Mouse (Mus musculus): Measurements from ENCODE around the gene Gabbr2. TPM values are rescaled to one million over a fixed set of nuclear protein-coding genes. Genes with fewer than 3 reads are reported as not detected.

Gabbr2 gene
- total and polyA plus RNA-seq, 2 experiments from 2014 or later: 17.7 to 98.9 TPM

DNA sequence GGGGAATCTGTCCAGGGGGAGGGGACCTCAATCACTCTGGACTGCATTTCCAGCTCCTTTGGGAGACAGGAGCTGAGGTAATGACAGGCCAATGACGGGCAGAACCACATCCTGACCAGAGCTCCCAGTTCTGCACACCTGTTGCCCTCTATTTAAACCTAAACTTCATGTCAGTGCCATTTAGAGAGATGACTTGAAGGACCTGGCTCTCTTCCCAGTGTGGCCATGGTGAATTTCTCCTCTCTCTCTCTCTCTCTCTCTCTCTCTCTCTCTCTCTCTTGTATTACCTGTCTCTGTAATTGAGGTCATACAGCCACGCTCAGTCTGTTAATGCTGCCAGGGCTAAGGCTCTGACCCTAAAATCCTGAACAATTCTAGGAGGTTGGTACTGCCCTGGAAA is 58.1 kb downstream of the Gabbr2 start:
- no peaks in the 10 kb centered on the region for H3K27me3 ChIP-seq (ENCODE audit: insufficient read depth, low read length)
- WGBS: 58% methylated on average over 2 of the region's 2 CpGs
- H3K4me1 ChIP-seq (ENCODE audit: insufficient read depth, low read length): peaks cover 32% of the 10 kb centered on the region
- no peak overlapping the region for H3K9ac ChIP-seq (replicated peaks; ENCODE audit: low read length)
- H3K9me3 ChIP-seq (ENCODE audit: low read length): no peaks in the 10 kb centered on the region
- no peaks in the 10 kb centered on the region for H3K36me3 ChIP-seq (ENCODE audit: insufficient read depth, low read length)
- peak; percentile 32 for DNase-seq (ENCODE audit: low spot score)
- H3K4me3 ChIP-seq (ENCODE audit: low read length): no peak overlapping the region
- TF ChIP-seq CTCF (IDR thresholded peaks at IDR 0.05; ENCODE audit: low read depth): no peak
- H3K4me2 ChIP-seq (ENCODE audit: low read depth, low read length): no peak overlapping the region
- no peak for ATAC-seq
- H3K27ac ChIP-seq: no peak overlapping the region

- no peaks in the 10 kb centered on the region for H3K36me3 ChIP-seq (ENCODE audit: insufficient read depth, low read length)
- H3K4me3 ChIP-seq (ENCODE audit: low read length): no peak overlapping the region
- no peak overlapping the region for H3K27ac ChIP-seq
- WGBS: 29% methylated on average over 9 of the region's 9 CpGs
- H3K27me3 ChIP-seq (ENCODE audit: insufficient read depth, low read length): no peaks in the 10 kb centered on the region
- no peak for TF ChIP-seq CTCF (IDR thresholded peaks at IDR 0.05; ENCODE audit: low read depth)
- ATAC-seq (0 out of 2 replicates have a peak, but pooled peaks have one; percentile 15), DNase-seq (ENCODE audit: low spot score) (peak; percentile 39)
- H3K9me3 ChIP-seq (ENCODE audit: low read length): no peaks in the 10 kb centered on the region
- no peak overlapping the region for H3K9ac ChIP-seq (replicated peaks; ENCODE audit: low read length)
- peaks cover 32% of the 10 kb centered on the region for H3K4me1 ChIP-seq (ENCODE audit: insufficient read depth, low read length)
- no peak overlapping the region for H3K4me2 ChIP-seq (ENCODE audit: low read depth, low read length)
These were observed 59.8 kb downstream of the Gabbr2 start for GRCm38 (mm10) chr4:46931706-46932397.

DNA sequence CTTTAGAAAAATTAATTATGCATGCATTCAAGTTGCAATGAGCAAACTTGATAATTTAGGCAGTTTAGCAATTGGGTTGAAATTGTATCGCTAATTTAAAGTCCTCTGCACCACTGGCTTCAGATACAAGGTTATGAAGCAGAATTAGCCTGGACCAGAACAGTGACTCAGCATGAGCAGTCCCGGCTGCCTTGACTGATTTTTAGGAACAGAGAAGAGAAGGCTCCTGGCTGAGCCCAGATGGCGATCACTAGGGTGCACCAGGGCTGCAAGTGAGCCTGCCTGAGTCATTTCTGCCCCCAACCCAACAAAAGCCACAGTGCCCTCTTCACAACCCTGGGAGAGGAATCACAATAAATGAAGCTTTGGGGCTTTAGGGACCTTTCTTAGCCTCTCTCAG is 63.6 kb downstream of the Gabbr2 start:
- TF ChIP-seq CTCF (IDR thresholded peaks at IDR 0.05; ENCODE audit: low read depth): no peak
- peaks cover 12% of the 10 kb centered on the region; the same call in 1 of the 2 replicates for H3K4me1 ChIP-seq (ENCODE audit: insufficient read depth, low read length)
- no peaks in the 10 kb centered on the region for H3K9me3 ChIP-seq (ENCODE audit: low read length)
- H3K27me3 ChIP-seq (ENCODE audit: insufficient read depth, low read length): no peaks in the 10 kb centered on the region
- H3K4me2 ChIP-seq (ENCODE audit: low read depth, low read length): no peak overlapping the region
- no peaks in the 10 kb centered on the region for H3K36me3 ChIP-seq (ENCODE audit: insufficient read depth, low read length)
- no peak overlapping the region for H3K9ac ChIP-seq (replicated peaks; ENCODE audit: low read length)
- ATAC-seq (no peak), DNase-seq (ENCODE audit: low spot score) (no peak)
- H3K27ac ChIP-seq: no peak overlapping the region
- whole genome bisulfite sequencing: 44% methylated on average over 3 of the region's 3 CpGs
- H3K4me3 ChIP-seq (ENCODE audit: low read length): no peak overlapping the region

GRCm38 (mm10) chr4:46919144-46919543 is 72.5 kb downstream of the Gabbr2 start:
- Histone ChIP-seq H3K4me2 (ENCODE audit: low read depth, low read length) (no peak overlapping the region), H3K9ac (replicated peaks; ENCODE audit: low read length) (no peak overlapping the region), H3K9me3 (ENCODE audit: low read length) (no peaks in the 10 kb centered on the region), H3K27ac (peak overlapping the region; percentile 32; the same call in 1 of the 2 replicates), H3K27me3 (ENCODE audit: insufficient read depth, low read length) (no peaks in the 10 kb centered on the region), H3K4me1 (ENCODE audit: insufficient read depth, low read length) (peaks cover 12% of the 10 kb centered on the region), H3K4me3 (ENCODE audit: low read length) (no peak overlapping the region), H3K36me3 (ENCODE audit: insufficient read depth, low read length) (no peaks in the 10 kb centered on the region)
- ATAC-seq (peak; percentile 85), DNase-seq (ENCODE audit: low spot score) (peak; percentile 85)
- WGBS: 32% methylated on average over 8 of the region's 8 CpGs
- peak; percentile 74 for TF ChIP-seq CTCF (IDR thresholded peaks at IDR 0.05; ENCODE audit: low read depth)

- Histone ChIP-seq H3K4me1 (ENCODE audit: insufficient read depth, low read length) (peaks cover 12% of the 10 kb centered on the region), H3K4me2 (ENCODE audit: low read depth, low read length) (no peak overlapping the region), H3K27me3 (ENCODE audit: insufficient read depth, low read length) (no peaks in the 10 kb centered on the region), H3K9ac (replicated peaks; ENCODE audit: low read length) (no peak overlapping the region), H3K4me3 (ENCODE audit: low read length) (no peak overlapping the region), H3K9me3 (ENCODE audit: low read length) (no peaks in the 10 kb centered on the region), H3K36me3 (ENCODE audit: insufficient read depth, low read length) (no peaks in the 10 kb centered on the region), H3K27ac (0 out of 2 replicates have a peak overlapping the region, but pooled peaks have one; percentile 5)
- 81% methylated on average over 6 of the region's 6 CpGs for WGBS
- DNase-seq (ENCODE audit: low spot score) (no peak), ATAC-seq (no peak)
- no peak for TF ChIP-seq CTCF (IDR thresholded peaks at IDR 0.05; ENCODE audit: low read depth)
These were observed 74.9 kb downstream of the Gabbr2 start for GRCm38 (mm10) chr4:46916786-46917185.

DNA sequence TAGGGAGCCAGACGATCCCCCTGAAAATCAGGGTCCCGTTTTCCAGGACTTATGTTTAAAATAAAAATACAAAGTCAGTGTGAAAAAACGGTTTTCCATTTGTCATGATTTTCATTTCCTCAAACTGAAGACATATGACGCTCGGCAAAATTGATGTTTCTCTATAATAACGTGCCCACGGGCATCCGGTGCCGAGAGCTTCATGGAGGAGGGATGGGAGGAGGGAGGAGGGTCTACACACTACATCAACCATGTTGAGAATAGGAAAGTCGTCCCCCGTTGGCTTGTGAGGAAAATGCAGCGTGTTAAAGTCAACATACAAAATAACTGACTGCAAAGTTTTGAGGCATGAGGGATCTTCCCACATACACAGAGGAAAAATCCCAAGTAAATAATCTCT is 75.7 kb downstream of the Gabbr2 start:
- Histone ChIP-seq H3K4me3 (ENCODE audit: low read length) (no peak overlapping the region), H3K9ac (replicated peaks; ENCODE audit: low read length) (no peak overlapping the region), H3K27me3 (ENCODE audit: insufficient read depth, low read length) (no peaks in the 10 kb centered on the region), H3K9me3 (ENCODE audit: low read length) (no peaks in the 10 kb centered on the region), H3K4me1 (ENCODE audit: insufficient read depth, low read length) (peaks cover 12% of the 10 kb centered on the region), H3K27ac (no peak overlapping the region), H3K4me2 (ENCODE audit: low read depth, low read length) (no peak overlapping the region), H3K36me3 (ENCODE audit: insufficient read depth, low read length) (no peaks in the 10 kb centered on the region)
- DNase-seq (ENCODE audit: low spot score): peak; percentile 27
- ATAC-seq: no peak
- no peak for TF ChIP-seq CTCF (IDR thresholded peaks at IDR 0.05; ENCODE audit: low read depth)
- 75% methylated on average over 12 of the region's 12 CpGs for WGBS

GRCm38 (mm10) chr4:46915476-46915875 is 76.2 kb downstream of the Gabbr2 start:
- DNase-seq (ENCODE audit: low spot score): peak; percentile 40
- 57% methylated on average over 14 of the region's 14 CpGs for WGBS

More at GRCm38 (mm10) chr4:46915476-46915875, 76.2 kb downstream of the Gabbr2 start:
- no peak overlapping the region for H3K4me2 ChIP-seq (ENCODE audit: low read depth, low read length)
- no peaks in the 10 kb centered on the region for H3K27me3 ChIP-seq (ENCODE audit: insufficient read depth, low read length)
- H3K36me3 ChIP-seq (ENCODE audit: insufficient read depth, low read length): no peaks in the 10 kb centered on the region
- no peak overlapping the region for H3K9ac ChIP-seq (replicated peaks; ENCODE audit: low read length)
- H3K4me3 ChIP-seq (ENCODE audit: low read length): no peak overlapping the region
- H3K9me3 ChIP-seq (ENCODE audit: low read length): no peaks in the 10 kb centered on the region
- ATAC-seq: peak; percentile 22; the same call in 1 of the 2 replicates
- peaks cover 12% of the 10 kb centered on the region for H3K4me1 ChIP-seq (ENCODE audit: insufficient read depth, low read length)
- no peak overlapping the region for H3K27ac ChIP-seq
- TF ChIP-seq CTCF (IDR thresholded peaks at IDR 0.05; ENCODE audit: low read depth): no peak
